Mouse (Mus musculus) CH12.LX (cell line): ENCODE data around the gene Fam57a. TPM values are rescaled to one million over a fixed set of nuclear protein-coding genes. Genes with fewer than 3 reads are reported as not detected.
"Not testable (repeated sequence)": the region's sequence is repeated elsewhere in the genome, so short reads cannot be mapped to it uniquely, and the experiment has no call there.

Experiments
- DNase-seq: peaks from one replicate; pipeline ENCODE4 v3.0.0-alpha.2; 2013; ENCODE audit errors: extremely low read depth
- H3K27ac ChIP-seq: 2 replicates; pipeline ENCODE4 v1.5.1; 2012; ENCODE audit warnings: low read depth, mild to moderate bottlenecking, control low read depth, moderate library complexity; ENCODE audit not compliant: insufficient read depth
- H3K27me3 ChIP-seq: replicated peaks from 2 replicates; pipeline ENCODE3; 2012; ENCODE audit warnings: inconsistent platforms
- H3K36me3 ChIP-seq, 2 experiments: replicated peaks in 1 of 2; 2 replicates each; pipeline versions ENCODE3 to v1.6.1; 2012; ENCODE audit warnings: inconsistent platforms in 1 of 2, low read length in 1 of 2, mild to moderate bottlenecking in 1 of 2, mixed read lengths in 1 of 2, moderate library complexity in 1 of 2; ENCODE audit not compliant: control insufficient read depth in 1 of 2, insufficient read depth in 1 of 2
- H3K4me1 ChIP-seq, 2 experiments: 2 replicates each; pipeline ENCODE4 v1.6.1; 2012; ENCODE audit warnings: inconsistent platforms in 1 of 2, moderate library complexity in 1 of 2; ENCODE audit not compliant: insufficient read depth in 2 of 2, control insufficient read depth in 1 of 2
- H3K4me2 ChIP-seq: 2 replicates; pipeline ENCODE4 v1.6.1; 2012; ENCODE audit warnings: low read depth, mild to moderate bottlenecking, control low read depth; ENCODE audit not compliant: poor library complexity, insufficient read depth, severe bottlenecking
- H3K4me3 ChIP-seq, 3 experiments: fragments of 150-350 bp in 1 of 3; sonication (generic) in 1 of 3; replicated peaks in 1 of 3; 2 replicates each; pipeline versions ENCODE3 to v1.5.1; 2011 to 2012; ENCODE audit warnings: low read depth in 2 of 3, low read length in 2 of 3, mild to moderate bottlenecking in 2 of 3, moderate library complexity in 2 of 3, control low read depth in 1 of 3, improper control_type of control experiment in 1 of 3, inconsistent platforms in 1 of 3, mixed read lengths in 1 of 3; ENCODE audit not compliant: poor library complexity in 1 of 3
- H3K79me2 ChIP-seq: replicated peaks from 2 replicates; pipeline ENCODE4 v1.6.1; 2012; ENCODE audit warnings: mild to moderate bottlenecking, moderate library complexity; ENCODE audit not compliant: control insufficient read depth, poor library complexity, insufficient read depth, severe bottlenecking; ENCODE audit errors: extremely low read depth
- H3K9ac ChIP-seq: 2 replicates; pipeline ENCODE4 v1.6.1; 2012; ENCODE audit warnings: low read depth, mild to moderate bottlenecking, control low read depth, moderate library complexity; ENCODE audit not compliant: insufficient read depth
- H3K9me3 ChIP-seq: replicated peaks from 2 replicates; pipeline ENCODE3; 2012; ENCODE audit warnings: low read length, inconsistent platforms, mixed read lengths
- CHD1 ChIP-seq: IDR thresholded peaks from 2 replicates; pipeline ENCODE4 v1.6.1; 2012; ENCODE audit warnings: low read depth, low read length, improper control_type of control experiment, inconsistent platforms
- CHD2 ChIP-seq: IDR thresholded peaks from 2 replicates; pipeline ENCODE4 v1.6.1; 2011; ENCODE audit warnings: low read length, improper control_type of control experiment
- CTCF ChIP-seq, 2 experiments: IDR thresholded peaks in 1 of 2; conservative IDR thresholded peaks in 1 of 2; 2 replicates each; pipeline ENCODE4 v1.5.1; 2011 to 2012; ENCODE audit warnings: low read depth in 2 of 2, low read length in 2 of 2, improper control_type of control experiment in 1 of 2, inconsistent platforms in 1 of 2, mild to moderate bottlenecking in 1 of 2, moderate library complexity in 1 of 2
- ELF1 ChIP-seq: IDR thresholded peaks from 2 replicates; pipeline ENCODE4 v1.6.1; 2014; ENCODE audit warnings: low read depth, mild to moderate bottlenecking, inconsistent platforms, low read length, improper control_type of control experiment
- EP300 ChIP-seq: IDR thresholded peaks from 2 replicates; pipeline ENCODE4 v1.6.1; 2011; ENCODE audit warnings: low read length, improper control_type of control experiment
- GABPA ChIP-seq: IDR thresholded peaks from 2 replicates; pipeline ENCODE4 v1.6.1; 2012; ENCODE audit warnings: low read depth, low read length, improper control_type of control experiment, inconsistent platforms; ENCODE audit not compliant: insufficient replicate concordance
- HCFC1 ChIP-seq: IDR thresholded peaks from 2 replicates; pipeline ENCODE4 v1.6.1; 2012; ENCODE audit warnings: low read depth, mild to moderate bottlenecking, inconsistent platforms, low read length, improper control_type of control experiment
- IRF4 ChIP-seq: IDR thresholded peaks from 2 replicates; pipeline ENCODE4 v1.6.1; 2014; ENCODE audit warnings: low read depth, mild to moderate bottlenecking, inconsistent platforms, low read length, improper control_type of control experiment
- JUN ChIP-seq: IDR thresholded peaks from 2 replicates; pipeline ENCODE4 v1.6.1; 2011; ENCODE audit warnings: low read depth, mild to moderate bottlenecking, low read length, improper control_type of control experiment, moderate library complexity; ENCODE audit not compliant: insufficient read depth
- JUND ChIP-seq: conservative IDR thresholded peaks from 2 replicates; pipeline ENCODE4 v1.6.1; 2011; ENCODE audit warnings: low read depth, low read length, improper control_type of control experiment
- MAFK ChIP-seq: IDR thresholded peaks from 2 replicates; pipeline ENCODE4 v1.6.1; 2011; ENCODE audit warnings: low read length, improper control_type of control experiment; ENCODE audit not compliant: insufficient replicate concordance
- MAX ChIP-seq: IDR thresholded peaks from 2 replicates; pipeline ENCODE4 v1.6.1; 2011; ENCODE audit warnings: low read length, improper control_type of control experiment
- MAZ ChIP-seq: IDR thresholded peaks from 2 replicates; pipeline ENCODE4 v1.6.1; 2012; ENCODE audit warnings: low read depth, mild to moderate bottlenecking, inconsistent platforms, low read length, improper control_type of control experiment, moderate library complexity
- MXI1 ChIP-seq: IDR thresholded peaks from 2 replicates; pipeline ENCODE4 v1.6.1; 2011; ENCODE audit warnings: mild to moderate bottlenecking, low read depth, low read length, improper control_type of control experiment
- NELFE ChIP-seq: IDR thresholded peaks from 2 replicates; pipeline ENCODE4 v1.6.1; 2011; ENCODE audit warnings: low read depth, low read length, improper control_type of control experiment
- NRF1 ChIP-seq: IDR thresholded peaks from 2 replicates; pipeline ENCODE4 v1.6.1; 2014; ENCODE audit warnings: low read depth, mild to moderate bottlenecking, inconsistent platforms, low read length, improper control_type of control experiment, moderate library complexity
- PAX5 ChIP-seq: IDR thresholded peaks from 2 replicates; pipeline ENCODE4 v1.6.1; 2012; ENCODE audit warnings: low read length, inconsistent platforms, mixed read lengths
- POLR2A ChIP-seq: IDR thresholded peaks from 2 replicates; pipeline ENCODE4 v1.6.1; 2011; ENCODE audit warnings: low read depth, mild to moderate bottlenecking, improper control_type of control experiment, low read length
- RCOR1 ChIP-seq: conservative IDR thresholded peaks from 2 replicates; pipeline ENCODE4 v1.6.1; 2012; ENCODE audit warnings: low read depth, mild to moderate bottlenecking, inconsistent platforms, low read length, improper control_type of control experiment
- SIN3A ChIP-seq: IDR thresholded peaks from 2 replicates; pipeline ENCODE4 v1.6.1; 2012; ENCODE audit warnings: low read length, improper control_type of control experiment, inconsistent platforms
- SMC3 ChIP-seq: IDR thresholded peaks from 2 replicates; pipeline ENCODE4 v1.6.1; 2011; ENCODE audit warnings: low read depth, low read length, improper control_type of control experiment
- TCF12 ChIP-seq: IDR thresholded peaks from 2 replicates; pipeline ENCODE4 v1.6.1; 2014; ENCODE audit warnings: low read depth, mild to moderate bottlenecking, inconsistent platforms, low read length, improper control_type of control experiment
- UBTF ChIP-seq: IDR thresholded peaks from 2 replicates; pipeline ENCODE4 v1.6.1; 2012; ENCODE audit warnings: low read depth, mild to moderate bottlenecking, inconsistent platforms, low read length, improper control_type of control experiment, moderate library complexity
- USF1 ChIP-seq: IDR thresholded peaks from 2 replicates; pipeline ENCODE4 v1.6.1; 2014; ENCODE audit warnings: low read depth, mild to moderate bottlenecking, inconsistent platforms, low read length, improper control_type of control experiment
- USF2 ChIP-seq: conservative IDR thresholded peaks from 2 replicates; pipeline ENCODE4 v1.6.1; 2011; ENCODE audit warnings: low read depth, low read length, improper control_type of control experiment
- dilution Hi-C: fragments of 300-500 bp; cut with MboI; formaldehyde crosslinking; loops from 2 replicates; pipeline ENCODE4 v1.14.3; 2020; ENCODE audit warnings: low sequenced_read_pairs; ENCODE audit not compliant: extremely low pct_unique_long_range_greater_than_20kb, extremely low pct_ligation_motif_present
- in situ Hi-C: fragments of 300-500 bp; cut with MboI; formaldehyde crosslinking; loops from 3 replicates; pipeline ENCODE4 v1.14.3; 2019; ENCODE audit warnings: low sequenced_read_pairs, low pct_ligation_motif_present, low pct_unique_long_range_greater_than_20kb, mixed read lengths
- polyA plus RNA-seq: library from polyadenylated mRNA; unstranded; fragments of >175 nt; gene quantifications from 2 replicates; pipeline ENCODE4 v1.2.1, GENCODE M21; 2012; ENCODE audit warnings: low read depth; ENCODE audit not compliant: insufficient read length
- total RNA-seq, 2 experiments: library from RNA; depleted of rRNA; stranded (reverse); fragments of 300-350 nt in 1 of 2; fragments of >200 nt in 1 of 2; gene quantifications; 2 replicates each; pipeline ENCODE4 v1.2.3; 2012 to 2014

Fam57a gene
- total and polyA plus RNA-seq, 3 experiments = 3.9 to 10.2 (median 7.0) TPM

DNA sequence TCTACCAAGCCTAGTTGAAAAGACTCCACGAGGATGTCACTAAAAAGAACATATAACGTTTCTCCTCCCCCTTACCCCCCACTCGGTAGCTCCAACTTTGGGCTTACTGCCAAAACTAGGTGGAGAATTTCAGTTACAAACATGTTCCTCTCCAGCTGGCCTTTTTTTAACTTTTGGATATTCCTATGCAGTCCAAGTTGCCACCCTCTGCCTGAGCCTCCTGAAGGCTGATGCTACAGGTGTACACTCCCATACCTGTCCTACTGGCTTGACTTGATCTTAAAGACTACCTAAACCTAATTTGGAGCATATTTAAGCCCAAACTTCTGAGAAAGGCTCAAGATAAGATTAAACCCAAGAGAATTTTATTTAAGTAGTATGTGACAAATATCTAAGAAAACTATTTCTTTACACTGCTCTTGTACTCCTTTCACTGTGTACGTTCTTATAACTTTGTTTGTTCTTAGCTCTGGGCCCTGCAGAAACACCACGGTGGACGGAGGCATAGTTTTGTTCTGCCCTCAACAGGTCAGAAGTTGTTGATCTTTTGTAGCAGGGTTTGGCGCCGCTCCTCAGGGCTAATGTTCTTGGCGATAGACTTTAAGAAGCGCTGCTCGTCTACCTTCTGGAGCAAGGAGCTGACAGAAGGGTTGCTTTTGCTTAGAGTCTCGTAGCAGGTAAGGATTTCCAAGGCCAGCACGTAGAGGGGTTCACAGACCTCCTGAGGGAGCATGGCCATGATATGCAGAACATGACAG lies 30.9 kb downstream of the Fam57a start:
- H3K27ac ChIP-seq = no peak overlapping the region
- peaks cover 61 to 85% of the 10 kb centered on the region in 2 experiments for H3K36me3 ChIP-seq
- no peak overlapping the region for H3K4me2 ChIP-seq
- no peak for TF ChIP-seq MAZ
- no peak for TF ChIP-seq EP300
- TF ChIP-seq TCF12 = no peak
- TF ChIP-seq PAX5 = no peak
- no peak for TF ChIP-seq JUN
- no peak for TF ChIP-seq NELFE
- TF ChIP-seq CHD1 = no peak
- no peak for TF ChIP-seq RCOR1
- no peak for TF ChIP-seq UBTF
- no peak for TF ChIP-seq CTCF (conservative IDR thresholded peaks at IDR 0.05 in 1 of 2, IDR thresholded peaks at IDR 0.05 in 1 of 2; ENCODE audit: low read depth in 2 of 2, low read length in 2 of 2)
- TF ChIP-seq IRF4 = no peak
- no peaks in the 10 kb centered on the region for H3K27me3 ChIP-seq
- dilution Hi-C loops = no loop called here
- H3K4me3 ChIP-seq = no peak overlapping the region
- H3K9me3 ChIP-seq = no peaks in the 10 kb centered on the region
- in situ Hi-C loops = no loop called here
- H3K4me1 ChIP-seq = peaks cover 0 to 14% of the 10 kb centered on the region in 2 experiments; a peak in 2 of 4 replicates
- H3K79me2 ChIP-seq = 0 out of 2 replicates have a peak, but pooled peaks cover 4% of the 10 kb centered on the region
- no peak overlapping the region for H3K9ac ChIP-seq
- DNase-seq = no peak

- dilution Hi-C loops, in situ Hi-C loops, H3K27me3 ChIP-seq, H3K9ac ChIP-seq, H3K9me3 ChIP-seq, DNase-seq, H3K27ac ChIP-seq, H3K4me3 ChIP-seq, H3K4me2 ChIP-seq: not testable (repeated sequence)
- Histone ChIP-seq H3K79me2 (peaks cover 13% of the 10 kb centered on the region), H3K4me1 (peaks cover 3 to 19% of the 10 kb centered on the region in 2 experiments; a peak in 3 of 4 replicates), H3K36me3 (peaks cover 61 to 82% of the 10 kb centered on the region in 2 experiments)
These were observed 32.1 kb downstream of the Fam57a start for GRCm38 (mm10) chr11:76211595-76211994.

- Histone ChIP-seq H3K9me3 (no peaks in the 10 kb centered on the region), H3K4me2 (no peak overlapping the region), H3K4me1 (peaks cover 3 to 28% of the 10 kb centered on the region in 2 experiments; a peak in 3 of 4 replicates), H3K27me3 (no peaks in the 10 kb centered on the region), H3K36me3 (peaks cover 49 to 67% of the 10 kb centered on the region in 2 experiments), H3K4me3 (no peak overlapping the region), H3K79me2 (peaks cover 20% of the 10 kb centered on the region), H3K9ac (no peak overlapping the region)
- in situ Hi-C loops = no loop called here
- DNase-seq = no peak
- no peak for TF ChIP-seq USF1
- TF ChIP-seq SMC3 = no peak
- TF ChIP-seq TCF12 = no peak
- TF ChIP-seq JUND = no peak
- TF ChIP-seq CTCF (conservative IDR thresholded peaks at IDR 0.05 in 1 of 2, IDR thresholded peaks at IDR 0.05 in 1 of 2; ENCODE audit: low read depth in 2 of 2, low read length in 2 of 2) = no peak
- TF ChIP-seq ELF1 = no peak
- no peak for TF ChIP-seq NRF1
- no peak for TF ChIP-seq CHD2
- no peak for TF ChIP-seq MAX
- no peak for TF ChIP-seq POLR2A
- no peak for TF ChIP-seq MXI1
- TF ChIP-seq MAFK = no peak
- no peak for TF ChIP-seq SIN3A
- no peak for TF ChIP-seq GABPA
- no peak for TF ChIP-seq NELFE
- no peak for TF ChIP-seq USF2
- no peak for TF ChIP-seq PAX5
- TF ChIP-seq CHD1 = no peak
- no peak for TF ChIP-seq HCFC1
- TF ChIP-seq, all 38 proteins: peak for 0
- no peak overlapping the region for H3K27ac ChIP-seq
- dilution Hi-C loops = no loop called here
These were observed 34.4 kb downstream of the Fam57a start for GRCm38 (mm10) chr11:76213841-76214240.
